Mouse (Mus musculus): ENCODE results near the gene Atp5g1.
A peak's percentile ranks its signal among the peaks of the same experiment; 100 is the strongest.
"Not testable (repeated sequence)": the region's sequence is repeated elsewhere in the genome, so short reads cannot be mapped to it uniquely, and the experiment has no call there.

Atp5g1 gene

GRCm38 (mm10) chr11:96075509-96076220, at the start of gene Atp5g1:
Gene Atp5g1, minus strand, starts transcription at chr11:96075670.
- peak; percentile 100 for DNase-seq (ENCODE audit: low spot score in 2 of 2)

DNA sequence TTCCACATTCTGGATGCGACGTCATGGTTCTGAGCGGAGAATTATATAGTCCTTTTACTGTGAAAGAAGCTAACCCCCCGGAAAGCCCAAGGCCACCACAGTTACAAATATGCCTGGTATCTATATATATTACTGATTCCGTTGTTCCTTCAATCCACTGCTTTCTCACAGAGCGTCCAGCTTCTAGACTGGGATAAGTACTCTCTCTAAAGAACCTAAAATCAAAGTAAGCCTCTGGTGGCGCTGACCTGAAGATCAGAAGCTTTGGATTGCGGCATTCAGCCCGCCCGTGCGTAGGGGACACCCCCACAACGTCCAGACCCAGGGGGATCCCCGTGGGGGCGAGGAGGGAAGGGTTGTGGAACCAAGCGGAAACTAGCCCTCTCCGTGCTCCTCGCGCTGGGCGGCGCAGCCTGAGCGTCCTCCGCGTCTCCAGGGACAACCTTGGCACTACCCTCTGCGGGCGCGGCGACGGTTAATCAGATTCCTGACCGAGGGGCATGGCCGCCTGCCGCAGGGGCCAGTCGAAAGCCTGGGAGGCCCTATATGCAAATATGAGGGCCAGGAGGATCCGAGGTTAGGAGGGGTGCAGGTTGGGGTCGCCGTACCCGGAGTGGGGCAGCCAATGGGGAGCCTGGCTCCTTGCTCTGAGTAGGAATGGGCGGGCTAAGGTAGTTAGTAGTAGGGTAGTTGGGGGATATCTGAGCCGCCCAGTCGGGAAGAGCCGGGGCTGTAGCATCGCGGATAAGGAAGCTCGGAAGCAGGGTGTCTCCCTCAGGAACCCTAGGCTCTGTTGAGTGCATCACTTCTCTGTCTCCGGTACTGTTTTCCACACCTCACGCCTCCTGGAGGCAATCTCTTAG, 48.8 kb upstream of the Atp5g1 start:
- DNase-seq (ENCODE audit: low spot score in 2 of 2) = no peak

GRCm38 (mm10) chr11:96122806-96123205, 47.3 kb upstream of the Atp5g1 start:
- not testable (repeated sequence) for DNase-seq (ENCODE audit: low spot score in 2 of 2)

DNA sequence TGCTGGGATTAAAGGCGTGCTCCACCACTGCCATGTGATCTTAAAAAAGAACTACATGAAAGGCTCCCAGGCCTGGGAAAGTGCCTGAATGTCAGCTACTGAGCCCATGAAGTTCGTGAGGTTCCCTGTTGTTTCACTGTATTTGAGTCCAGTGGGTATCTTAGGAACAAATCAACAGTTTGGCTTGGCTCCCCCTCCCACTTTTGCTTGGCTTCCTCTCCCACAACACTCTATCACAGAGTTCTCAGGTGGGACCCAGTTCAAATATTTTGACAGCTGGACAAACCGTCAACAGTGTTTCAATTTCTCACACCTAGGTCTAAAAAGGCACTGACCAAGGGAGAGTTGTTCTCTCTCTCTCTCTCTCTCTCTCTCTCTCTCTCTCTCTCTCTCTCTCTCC, 43.9 kb upstream of the Atp5g1 start:
- no peak for DNase-seq (ENCODE audit: low spot score in 2 of 2)

DNA sequence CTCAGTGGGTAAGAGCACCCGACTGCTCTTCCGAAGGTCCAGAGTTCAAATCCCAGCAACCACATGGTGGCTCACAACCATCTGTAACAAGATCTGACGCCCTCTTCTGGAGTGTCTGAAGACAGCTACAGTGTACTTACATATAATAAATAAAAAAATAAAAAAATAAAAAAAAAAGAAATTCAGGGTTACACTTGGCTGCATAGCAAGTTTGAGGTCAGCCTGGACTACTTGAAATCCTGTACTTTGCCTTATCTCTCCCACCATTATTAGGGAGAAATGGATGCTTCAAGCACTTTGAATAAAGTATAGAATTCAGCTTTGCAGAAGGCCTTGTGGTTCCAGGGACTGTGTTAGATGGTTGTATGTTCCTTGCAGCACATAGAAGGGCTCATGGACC, 41.5 kb upstream of the Atp5g1 start:
- DNase-seq (ENCODE audit: low spot score in 2 of 2) = not testable (repeated sequence)

- no peak for DNase-seq (ENCODE audit: low spot score in 2 of 2)
These were observed 40.6 kb upstream of the Atp5g1 start for GRCm38 (mm10) chr11:96116116-96116515.

DNA sequence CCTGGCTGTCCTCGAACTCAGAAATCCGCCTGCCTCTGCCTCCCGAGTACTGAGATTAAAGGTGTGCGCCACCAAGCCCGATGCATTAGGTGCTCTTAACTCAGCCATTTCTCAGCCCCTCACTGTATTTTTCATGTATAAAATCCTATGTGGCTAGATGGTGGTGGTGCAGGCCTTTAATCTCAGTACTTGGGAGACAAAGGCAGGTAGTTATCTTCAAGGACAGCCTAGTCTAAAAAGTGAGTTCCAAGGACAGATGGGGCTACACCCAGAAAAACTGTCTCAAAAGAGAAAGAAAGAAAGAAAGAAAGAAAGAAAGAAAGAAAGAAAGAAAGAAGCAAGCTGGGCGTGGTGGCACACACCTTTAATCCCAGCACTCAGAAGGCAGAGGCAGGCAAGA, 39.9 kb upstream of the Atp5g1 start:
- no peak for DNase-seq (ENCODE audit: low spot score in 2 of 2)

GRCm38 (mm10) chr11:96114077-96114476, 38.6 kb upstream of the Atp5g1 start:
- no peak for DNase-seq (ENCODE audit: low spot score in 2 of 2)

DNA sequence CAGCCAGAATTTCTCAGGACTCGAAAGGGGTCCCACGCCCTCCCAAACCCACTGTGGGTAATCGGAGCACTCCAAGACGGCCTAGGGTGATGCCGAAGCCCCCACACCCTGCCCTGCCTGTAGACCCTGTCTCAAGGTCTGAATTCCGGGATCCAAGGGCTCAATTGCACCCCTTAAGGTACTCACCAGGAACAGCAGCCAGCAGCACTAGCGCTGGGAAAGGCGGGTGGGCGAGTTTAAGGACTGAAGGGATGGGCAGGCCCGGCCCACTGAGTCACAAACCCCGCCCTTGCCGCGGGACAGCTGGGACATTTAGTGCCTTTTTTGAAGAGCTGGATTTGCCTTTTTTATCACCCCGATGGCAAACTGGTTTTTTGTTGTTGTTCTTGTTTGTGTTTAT, 36.3 kb upstream of the Atp5g1 start, which contains the start of gene Calcoco2:
Calcoco2 (minus strand) TSS at position 214 of the 400 bp plus-strand sequence.
- no peak for DNase-seq (ENCODE audit: low spot score in 2 of 2)

DNA sequence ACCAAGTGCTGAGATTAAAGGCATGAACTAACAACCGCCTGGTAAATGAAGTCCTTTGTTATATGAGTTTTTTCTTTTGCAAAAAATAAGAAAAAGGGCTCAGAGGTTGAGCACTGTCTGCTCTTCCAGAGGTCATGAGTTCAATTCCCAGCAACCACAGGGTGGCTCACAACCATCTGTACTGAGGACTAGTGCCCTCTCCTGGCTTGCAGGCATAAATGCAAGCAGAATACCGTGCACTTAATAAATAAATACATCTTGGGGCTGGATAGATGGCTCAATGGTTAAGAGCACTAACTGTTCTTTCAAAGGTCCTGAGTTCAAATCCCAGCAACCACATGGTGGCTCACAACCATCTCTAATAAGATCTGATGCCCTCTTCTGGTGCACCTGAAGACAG, 35.5 kb upstream of the Atp5g1 start:
- not testable (repeated sequence) for DNase-seq (ENCODE audit: low spot score in 2 of 2)

GRCm38 (mm10) chr11:96108376-96108775, 32.9 kb upstream of the Atp5g1 start:
- no peak for DNase-seq (ENCODE audit: low spot score in 2 of 2)

- peak in 1 of 2 experiments; percentile 37 for DNase-seq (ENCODE audit: low spot score in 2 of 2)
These were observed 17.9 kb upstream of the Atp5g1 start for GRCm38 (mm10) chr11:96093361-96093760.

DNA sequence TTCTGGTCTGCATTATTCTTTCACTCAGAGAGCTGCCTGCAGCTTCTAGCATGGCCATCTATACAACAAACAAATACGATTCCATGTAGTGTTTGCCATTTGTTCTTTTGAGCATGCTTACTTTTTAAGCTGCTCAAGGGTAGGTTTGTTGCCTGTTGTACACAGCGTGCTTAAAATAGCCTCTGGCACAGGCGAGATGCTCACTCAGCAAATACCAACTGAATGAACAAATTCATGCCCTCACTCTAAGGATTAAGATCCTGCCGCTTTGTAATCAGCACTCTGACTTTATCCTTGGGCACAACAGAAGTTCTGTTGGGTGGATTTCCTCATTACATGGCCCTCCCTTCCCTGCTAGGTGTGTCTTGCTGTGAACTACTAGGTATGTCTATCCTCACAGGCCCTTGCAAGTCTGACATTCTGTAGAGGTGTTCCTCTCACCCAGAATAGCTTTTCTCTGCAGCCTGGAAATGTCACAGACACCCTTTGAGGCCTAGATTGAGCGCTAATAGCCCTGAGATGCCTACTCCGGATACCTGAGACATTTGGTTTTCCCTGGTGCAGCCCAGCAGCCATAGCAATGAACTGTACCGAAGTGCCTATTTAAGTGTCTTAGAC, 17.3 kb upstream of the Atp5g1 start:
- DNase-seq (ENCODE audit: low spot score in 2 of 2) = no peak

DNA sequence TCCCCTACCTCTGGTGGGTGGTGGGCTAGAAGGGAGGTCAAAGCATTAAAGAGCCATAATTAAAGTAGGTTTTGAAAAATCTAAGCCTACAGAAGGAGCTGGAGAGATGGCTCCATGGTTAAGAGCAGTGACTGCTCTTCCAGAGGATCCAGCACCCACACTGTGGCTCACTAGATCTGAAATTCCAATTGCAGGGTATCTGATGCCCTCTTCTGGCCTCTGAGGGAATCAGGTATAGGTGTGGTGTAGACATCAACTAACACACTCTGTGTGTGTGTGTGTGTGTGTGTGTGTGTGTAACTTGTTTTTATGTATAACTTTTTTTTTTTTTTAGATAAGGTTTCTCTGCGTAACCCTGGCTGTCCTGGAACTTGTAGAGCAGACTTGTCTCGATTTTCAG, 15.6 kb upstream of the Atp5g1 start:
- DNase-seq (ENCODE audit: low spot score in 2 of 2) = no peak

DNA sequence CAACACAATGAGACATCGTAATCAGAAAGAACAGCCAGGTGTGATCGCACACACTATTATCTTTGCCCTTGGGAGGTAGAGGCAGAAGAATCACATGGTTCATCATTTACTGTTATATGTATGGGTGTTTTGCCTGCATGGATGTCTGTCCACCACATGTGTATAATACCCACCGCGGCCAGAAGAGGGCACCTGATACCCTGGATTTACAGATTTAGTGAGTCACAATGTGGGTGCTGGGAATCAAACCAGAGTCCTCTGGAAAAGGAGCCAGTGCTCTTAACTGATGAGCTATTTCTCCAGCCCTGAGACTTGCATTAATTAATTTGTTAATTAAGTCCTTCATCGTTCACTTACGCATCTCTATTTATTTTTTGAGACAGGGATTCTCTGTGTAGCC, 12.5 kb upstream of the Atp5g1 start:
- DNase-seq (ENCODE audit: low spot score in 2 of 2) = no peak

DNA sequence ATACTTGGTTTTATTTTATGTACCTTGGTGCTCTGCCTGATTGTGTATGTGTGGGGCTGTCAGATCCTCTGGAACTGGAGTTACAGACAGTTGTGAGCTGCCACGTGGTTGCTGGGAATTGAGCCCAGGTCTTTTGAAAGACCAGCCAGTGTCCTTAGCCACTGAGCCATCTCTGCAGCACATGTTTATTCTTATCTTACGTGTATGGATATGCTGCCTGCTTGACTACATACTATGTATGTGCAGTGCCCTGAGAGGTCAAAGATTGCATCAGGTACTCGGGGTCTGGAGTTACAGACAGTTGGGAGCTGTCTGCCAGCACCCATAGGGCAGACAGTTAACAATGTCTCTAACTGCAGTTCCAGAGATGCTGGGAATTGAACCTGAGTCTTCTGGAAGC, 7.2 kb upstream of the Atp5g1 start:
- DNase-seq (ENCODE audit: low spot score in 2 of 2) = no peak

DNA sequence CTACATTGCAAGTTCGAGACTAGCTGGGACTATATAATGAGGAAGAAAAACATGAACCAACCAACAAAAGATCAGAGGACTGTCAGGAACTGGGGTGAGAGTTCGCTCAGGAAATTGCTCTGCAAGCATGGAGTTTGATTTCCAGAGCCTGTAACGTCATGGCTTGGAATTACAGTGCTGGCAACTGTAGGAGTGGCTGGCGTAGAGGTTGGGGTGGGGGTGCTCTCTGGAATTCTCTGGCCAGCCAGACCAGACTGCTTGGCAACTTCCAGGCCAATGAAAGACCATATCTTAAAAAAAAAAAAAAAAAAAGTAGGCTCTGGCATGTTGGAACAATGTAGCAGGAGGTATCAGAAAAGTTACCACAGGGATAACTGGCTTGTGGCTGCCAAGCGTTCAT, 5.3 kb upstream of the Atp5g1 start:
- DNase-seq (ENCODE audit: low spot score in 2 of 2) = no peak

DNA sequence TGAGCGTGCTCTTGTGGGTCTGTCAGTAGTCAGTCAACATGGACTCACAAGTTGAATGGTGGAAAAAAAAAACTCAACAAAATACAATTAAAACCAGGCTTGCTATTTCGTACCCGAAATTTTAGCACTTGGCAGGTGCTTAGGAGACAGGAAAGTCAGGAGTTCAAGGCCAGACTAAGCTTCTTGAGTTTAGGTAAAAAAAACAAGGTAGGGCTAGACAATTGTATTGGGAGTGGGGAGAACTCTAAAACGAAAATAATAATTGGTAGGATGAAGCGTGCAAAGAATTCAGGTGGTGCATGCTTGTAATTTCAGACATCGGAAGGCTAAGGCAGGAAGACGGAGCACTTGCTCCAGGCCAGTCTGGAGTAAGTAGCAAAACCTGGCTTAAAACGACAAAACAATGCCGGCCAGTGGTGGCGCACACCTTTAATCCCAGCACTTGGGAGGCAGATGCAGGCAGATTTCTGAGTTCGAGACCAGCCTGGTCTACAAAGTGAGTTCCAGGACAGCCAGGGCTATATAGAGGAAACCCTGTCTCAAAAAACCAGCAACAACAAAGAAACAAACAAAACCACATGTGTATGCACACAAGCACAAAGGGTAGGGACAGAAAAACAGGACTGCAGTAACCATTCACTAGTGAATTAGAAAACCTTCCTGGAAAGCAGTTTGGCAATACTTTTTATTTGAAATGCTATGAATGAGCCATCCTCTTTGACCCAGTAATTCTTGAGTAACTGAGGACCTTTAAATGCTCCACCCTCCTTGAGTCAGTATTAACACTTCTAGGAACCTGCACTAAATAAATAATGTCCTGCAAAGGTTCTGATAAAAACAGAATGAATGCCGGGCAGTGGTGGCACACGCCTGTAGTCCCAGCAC, 993 bp upstream of the Atp5g1 start:
- DNase-seq (ENCODE audit: low spot score in 2 of 2) = no peak

DNA sequence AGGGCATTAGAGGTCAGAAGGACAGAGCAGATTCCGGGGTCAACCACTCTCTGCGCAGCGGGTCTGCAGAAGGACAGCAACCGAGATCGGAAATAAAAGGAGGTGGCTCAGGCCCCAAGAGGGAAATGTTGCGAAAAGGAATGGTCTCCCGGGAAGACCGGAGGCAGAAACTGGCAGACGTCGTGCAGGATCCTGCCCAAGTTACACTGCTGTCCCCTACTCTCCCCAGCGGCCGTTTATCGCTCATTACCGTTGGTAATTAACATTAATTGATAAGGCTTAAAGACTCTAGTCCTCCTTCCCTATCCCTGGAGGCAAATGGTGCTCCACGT, 327 bp downstream of the Atp5g1 start:
- DNase-seq (ENCODE audit: low spot score in 2 of 2) = peak in 1 of 2 experiments; percentile 21

GRCm38 (mm10) chr11:96074351-96075176, 906 bp downstream of the Atp5g1 start:
- peak in 1 of 2 experiments; percentile 34 for DNase-seq (ENCODE audit: low spot score in 2 of 2)

Measured in left cerebral cortex, adult 9 months (tissue).